Mouse (Mus musculus) lung, postnatal 36 days (tissue): ENCODE measurements around the gene Gm20388.
A peak's percentile ranks its signal among the peaks of the same experiment; 100 is the strongest.

ENCODE experiments used
- DNase-seq: peaks from one replicate; pipeline ENCODE4 v3.0.0; 2022; ENCODE audit warnings: mixed read lengths

Gene Gm20388

GRCm38 (mm10) chr8:120741001-120741400 is 830.4 kb downstream of the Gm20388 start:
- DNase-seq = peak; percentile 72

- DNase-seq = no peak
Measured at GRCm38 (mm10) chr8:120741815-120742530, 831.3 kb downstream of the Gm20388 start.

GRCm38 (mm10) chr8:120743149-120743897 is 832.7 kb downstream of the Gm20388 start:
- DNase-seq = peak; percentile 69

- DNase-seq = peak; percentile 74
Measured at GRCm38 (mm10) chr8:120743898-120744290, 833.3 kb downstream of the Gm20388 start.

- DNase-seq = no peak
Measured at GRCm38 (mm10) chr8:120744448-120744847, 833.8 kb downstream of the Gm20388 start.

- DNase-seq = peak; percentile 32
Measured at GRCm38 (mm10) chr8:120745226-120745625, 834.6 kb downstream of the Gm20388 start.

GRCm38 (mm10) chr8:120746007-120746701 is 835.5 kb downstream of the Gm20388 start:
- DNase-seq = no peak

GRCm38 (mm10) chr8:120747286-120747685 is 836.6 kb downstream of the Gm20388 start:
- DNase-seq = no peak

- DNase-seq = no peak
Measured at GRCm38 (mm10) chr8:120750616-120751015, 840.0 kb downstream of the Gm20388 start.

- DNase-seq = no peak
Measured at GRCm38 (mm10) chr8:120751226-120752081, 840.8 kb downstream of the Gm20388 start.

GRCm38 (mm10) chr8:120752082-120752452 is 841.4 kb downstream of the Gm20388 start:
- peak; percentile 70 for DNase-seq

GRCm38 (mm10) chr8:120753476-120753875 is 842.8 kb downstream of the Gm20388 start:
- no peak for DNase-seq

GRCm38 (mm10) chr8:120755306-120756297 is 845.0 kb downstream of the Gm20388 start:
- DNase-seq = no peak

- no peak for DNase-seq
Measured at GRCm38 (mm10) chr8:120758005-120758404, 847.4 kb downstream of the Gm20388 start.

- DNase-seq = no peak
Measured at GRCm38 (mm10) chr8:120759847-120760246, 849.2 kb downstream of the Gm20388 start.

- DNase-seq = no peak
Measured at GRCm38 (mm10) chr8:120760341-120761215, 849.9 kb downstream of the Gm20388 start.

- DNase-seq = peak; percentile 73
Measured at GRCm38 (mm10) chr8:120763267-120763666, 852.6 kb downstream of the Gm20388 start.

GRCm38 (mm10) chr8:120764638-120765037 is 854.0 kb downstream of the Gm20388 start:
- no peak for DNase-seq

- DNase-seq = no peak
Measured at GRCm38 (mm10) chr8:120766622-120767021, 856.0 kb downstream of the Gm20388 start.
